Mouse (Mus musculus): Measurements from ENCODE around the gene Med1.

DNA sequence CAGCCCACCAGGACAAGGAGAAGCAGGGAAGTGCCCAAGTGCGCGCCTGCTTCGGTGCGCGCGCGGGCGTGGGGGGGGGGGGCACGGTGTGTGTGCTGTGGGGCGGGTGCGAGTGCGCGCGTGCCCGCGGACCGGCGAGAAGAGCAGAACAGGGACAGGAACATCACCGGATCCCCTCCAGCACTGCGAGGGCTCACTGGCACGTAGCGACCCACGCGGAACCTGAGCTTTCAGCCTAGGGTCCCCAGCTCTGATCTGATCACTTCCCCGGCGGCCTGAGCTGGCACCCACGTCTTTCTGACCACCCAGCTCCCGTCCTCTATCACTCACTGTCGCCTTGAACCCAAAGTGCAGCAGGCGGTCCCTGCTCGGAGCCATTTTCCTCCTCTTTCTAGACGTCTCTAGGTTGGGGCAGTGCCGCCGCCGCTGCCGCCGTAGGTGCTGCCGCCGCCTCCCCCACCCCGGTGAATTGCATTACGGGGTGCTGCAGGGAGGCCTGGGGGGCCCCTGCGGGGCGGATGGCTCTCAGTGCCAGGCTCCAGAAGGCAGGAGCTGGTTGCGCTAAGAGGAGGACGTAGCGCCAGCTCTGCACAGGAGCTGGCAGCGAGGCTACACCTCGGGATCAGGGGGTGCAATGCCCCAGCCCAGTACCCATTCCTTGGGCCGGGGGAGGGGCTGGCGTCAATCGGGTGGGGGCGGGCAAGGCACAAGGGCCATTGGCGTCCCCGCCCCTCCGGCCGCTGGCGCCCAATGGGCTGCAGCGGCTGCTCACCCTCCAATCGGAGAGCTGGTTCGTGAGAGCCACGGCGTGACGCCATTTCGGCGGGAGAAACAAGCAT, 43.1 kb downstream of the Med1 start, which contains the start of gene Fbxl20:
- TF ChIP-seq CTCF (IDR thresholded peaks at IDR 0.05; ENCODE audit: low read depth) = no peak
- no peak for TF ChIP-seq EP300 (IDR thresholded peaks at IDR 0.05; ENCODE audit: low read depth)

Data from liver, postnatal 0 days (tissue).